Mouse (Mus musculus): ENCODE results near the gene Fbf1.
A peak's percentile ranks its signal among the peaks of the same experiment; 100 is the strongest.

The Fbf1 gene

DNA sequence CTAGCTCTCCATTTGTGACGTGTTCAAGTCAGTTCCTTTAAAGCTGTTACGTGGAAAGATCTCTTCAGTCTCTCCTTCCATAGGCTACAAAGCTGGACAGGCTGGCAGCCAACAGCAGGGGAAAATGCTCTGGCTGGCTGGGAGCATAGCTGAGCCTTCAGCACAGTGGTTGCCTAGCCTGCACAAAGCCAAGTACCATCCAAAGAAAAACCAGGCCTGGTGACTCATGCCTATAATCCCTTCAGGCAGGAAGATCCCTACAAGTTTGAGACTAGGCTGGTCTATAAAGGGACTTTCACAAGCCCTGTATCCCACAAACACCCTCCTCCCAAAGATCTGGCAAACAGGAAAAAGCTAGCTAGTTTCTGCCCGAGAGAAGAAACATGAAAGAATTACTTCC is 17.9 kb upstream of the Fbf1 start:
- no peak for DNase-seq (ENCODE audit: low read depth, low spot score)

- DNase-seq (ENCODE audit: low read depth, low spot score): no peak
Observed at GRCm38 (mm10) chr11:116178411-116179121, 10.6 kb upstream of the Fbf1 start.

DNA sequence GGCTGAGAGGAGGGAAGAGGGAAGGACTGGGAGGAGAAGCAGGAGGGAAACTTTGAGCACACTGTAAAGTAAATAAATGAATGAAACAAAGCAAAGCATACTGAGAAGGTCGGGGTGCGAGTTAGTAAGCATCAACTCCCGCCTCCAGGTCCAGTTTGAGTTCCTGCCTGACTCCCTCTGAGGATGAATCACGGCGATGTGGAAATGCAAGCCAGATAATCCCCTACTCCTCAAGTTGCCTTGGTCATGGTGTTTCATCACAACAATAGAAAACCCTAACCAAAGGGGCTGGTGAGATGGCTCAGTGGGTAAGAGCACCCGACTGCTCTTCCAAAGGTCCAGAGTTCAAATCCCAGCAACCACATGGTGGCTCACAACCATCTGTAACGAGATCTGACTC is 8.0 kb upstream of the Fbf1 start:
- no peak for DNase-seq (ENCODE audit: low read depth, low spot score)

DNA sequence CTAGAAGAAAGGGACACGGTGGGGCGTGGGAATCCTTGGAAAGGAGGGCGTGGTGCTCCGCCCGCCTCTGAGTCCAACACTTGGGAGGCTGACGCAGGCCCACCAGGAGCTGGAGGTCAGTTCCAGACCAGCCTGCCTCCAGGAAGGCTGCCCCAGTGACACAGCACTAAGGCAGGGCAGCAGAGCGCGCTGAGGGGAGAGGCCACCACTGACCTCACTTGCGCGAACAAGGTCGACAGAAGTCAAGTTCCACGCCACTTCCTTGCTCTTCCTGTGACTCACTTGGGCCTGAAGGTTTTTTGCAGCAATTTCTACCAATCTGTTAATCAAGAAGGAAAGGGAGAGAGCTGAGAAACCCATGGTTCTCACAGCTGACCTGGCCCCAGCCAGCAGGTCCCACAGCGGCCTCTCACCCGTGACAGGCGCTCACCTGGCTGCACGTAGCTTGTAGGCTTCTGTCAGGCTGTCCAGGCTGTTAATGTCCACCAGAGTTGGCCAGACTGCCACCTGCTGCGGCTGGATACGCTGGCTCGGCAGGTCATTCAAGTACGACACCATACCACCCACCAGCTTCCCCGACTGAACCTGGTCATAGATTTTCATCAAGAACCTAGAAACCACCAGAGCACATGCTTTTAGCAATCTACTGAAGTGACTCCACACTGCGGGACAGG is 6.9 kb upstream of the Fbf1 start:
- no peak for DNase-seq (ENCODE audit: low read depth, low spot score)

DNA sequence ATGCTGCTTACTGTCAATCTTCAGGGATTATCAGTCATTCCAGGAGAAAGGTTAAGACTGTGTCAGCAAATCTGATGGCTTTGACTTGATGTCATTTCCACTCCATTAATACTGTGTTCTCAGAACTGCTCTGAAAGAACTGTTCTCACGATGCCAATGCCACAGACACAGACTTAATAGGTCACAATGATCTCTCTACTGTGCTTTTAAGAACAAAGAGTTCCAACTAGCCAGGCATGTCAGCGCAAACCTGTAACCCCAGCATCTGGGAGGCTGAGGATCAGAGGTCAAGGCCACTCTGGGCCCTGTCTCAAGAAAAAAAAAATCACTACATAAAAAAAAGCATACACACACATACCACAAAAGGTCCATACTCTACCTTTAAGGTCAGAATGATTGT is 4.0 kb upstream of the Fbf1 start:
- DNase-seq (ENCODE audit: low read depth, low spot score): no peak

DNA sequence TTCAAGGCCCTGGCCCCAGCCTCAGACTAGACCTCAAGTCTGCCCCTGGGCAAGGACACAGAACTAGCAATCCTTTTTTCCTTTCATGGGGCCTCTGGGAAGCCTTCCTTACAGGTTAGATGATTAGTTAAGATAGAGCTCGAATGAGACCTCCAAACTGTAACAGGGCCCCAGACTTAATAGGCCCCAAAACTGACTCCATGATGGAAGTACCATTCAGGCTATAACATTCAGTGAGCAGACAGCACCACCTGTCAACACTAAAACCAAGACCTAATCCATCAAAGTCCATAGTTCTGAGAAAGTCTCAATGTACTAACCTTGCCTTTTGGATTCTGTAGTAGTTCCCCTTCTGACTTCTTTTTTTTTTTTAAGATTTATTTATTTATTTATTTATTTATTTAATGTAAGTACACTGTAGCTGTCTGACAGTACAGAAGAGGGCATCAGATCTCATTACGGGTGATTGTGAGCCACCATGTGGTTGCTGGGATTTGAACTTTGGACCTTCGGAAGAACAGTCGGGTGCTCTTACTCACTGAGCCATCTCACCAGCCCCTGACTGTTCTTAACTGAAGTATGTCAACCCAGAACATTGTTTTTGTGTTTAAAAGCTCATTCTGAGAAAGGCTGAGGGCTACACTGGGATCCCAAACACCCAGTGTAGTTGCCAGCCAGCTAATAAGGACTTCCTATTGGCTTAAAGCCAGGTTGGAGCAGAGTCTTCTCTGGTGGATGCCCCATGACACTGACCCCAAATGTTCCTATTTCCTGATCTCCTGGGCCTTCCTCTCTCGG is 2.2 kb upstream of the Fbf1 start:
- DNase-seq (ENCODE audit: low read depth, low spot score): no peak

DNA sequence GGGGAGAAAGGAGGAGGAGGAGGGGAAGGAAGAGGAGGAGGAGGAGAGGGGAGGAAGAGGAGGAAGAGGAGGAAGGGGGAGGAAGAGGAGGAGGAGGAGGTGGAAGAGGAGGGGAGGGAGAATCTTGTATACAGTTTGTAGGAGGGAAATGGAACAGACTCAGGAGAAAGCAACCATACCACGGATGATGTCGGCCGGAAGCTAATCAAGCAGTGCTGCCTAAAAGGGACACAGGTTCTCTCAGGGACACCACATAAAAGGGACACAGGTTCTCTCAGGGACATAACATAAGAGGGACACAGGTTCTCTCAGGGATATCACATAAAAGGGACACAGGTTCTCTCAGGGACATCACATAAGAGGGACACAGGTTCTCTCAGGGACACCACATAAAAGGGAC is 1.2 kb upstream of the Fbf1 start:
- DNase-seq (ENCODE audit: low read depth, low spot score): no peak

DNA sequence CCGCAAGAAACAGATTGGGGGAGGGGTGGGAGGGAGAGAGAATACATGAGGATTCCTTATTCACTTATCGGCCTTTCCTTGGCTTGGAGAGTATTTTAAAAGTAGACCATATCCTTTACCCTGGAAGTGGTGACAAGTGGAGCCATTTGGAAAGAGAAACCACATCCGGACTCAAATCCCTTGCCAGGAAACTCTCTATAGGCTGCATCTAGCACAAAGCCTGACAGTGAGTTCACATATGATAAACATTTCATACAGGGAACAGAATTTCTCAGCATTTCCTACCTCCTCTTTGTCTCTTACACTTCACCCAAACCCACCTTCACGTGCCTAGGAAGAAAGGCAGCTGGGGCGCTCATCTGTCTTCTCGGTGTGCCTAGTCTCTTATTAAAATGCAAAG is 734 bp downstream of the Fbf1 start:
- DNase-seq (ENCODE audit: low read depth, low spot score): no peak

GRCm38 (mm10) chr11:116163002-116163401 is 5.0 kb downstream of the Fbf1 start:
- DNase-seq (ENCODE audit: low read depth, low spot score): no peak

GRCm38 (mm10) chr11:116162146-116162545 is 5.8 kb downstream of the Fbf1 start:
- no peak for DNase-seq (ENCODE audit: low read depth, low spot score)

DNA sequence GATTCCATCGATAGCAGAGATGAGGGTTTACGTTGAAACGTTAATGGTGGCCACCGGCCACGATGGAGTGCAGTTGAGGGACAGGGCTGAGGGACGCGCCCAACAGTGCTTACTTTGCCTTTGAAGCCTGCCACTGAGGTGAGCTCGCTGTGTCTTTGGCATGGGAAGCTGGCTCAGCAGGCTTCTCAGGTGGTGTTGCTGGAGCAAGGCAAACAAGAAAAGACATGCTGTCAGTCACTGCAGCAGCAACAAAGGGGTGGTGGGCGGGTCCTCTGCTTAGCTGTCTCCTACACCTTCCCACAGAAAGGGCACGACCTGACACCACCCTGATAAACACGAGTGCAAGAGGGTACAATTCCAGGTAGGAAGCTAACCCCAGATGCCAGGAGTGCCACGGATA is 6.7 kb downstream of the Fbf1 start:
- no peak for DNase-seq (ENCODE audit: low read depth, low spot score)

DNA sequence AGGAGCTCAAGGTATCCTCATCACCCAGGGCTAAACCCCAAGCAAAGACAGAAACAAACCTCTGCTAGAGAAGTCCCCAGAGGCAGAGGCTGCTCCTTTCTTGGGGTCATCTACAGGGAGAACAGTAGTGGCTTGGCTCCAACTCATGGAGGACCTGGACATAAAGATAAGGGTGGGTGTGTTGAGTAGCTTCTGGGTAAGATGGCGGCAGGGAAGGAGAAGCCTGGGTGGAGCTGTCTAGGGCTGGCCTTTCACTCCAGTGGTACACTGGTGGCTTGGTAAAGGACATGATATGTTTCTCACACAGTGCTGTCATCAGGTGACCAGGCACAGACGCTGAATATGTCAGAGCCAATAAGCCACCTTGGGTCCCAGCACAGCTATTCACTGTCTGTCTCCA is 17.0 kb downstream of the Fbf1 start:
- DNase-seq (ENCODE audit: low read depth, low spot score): no peak

DNA sequence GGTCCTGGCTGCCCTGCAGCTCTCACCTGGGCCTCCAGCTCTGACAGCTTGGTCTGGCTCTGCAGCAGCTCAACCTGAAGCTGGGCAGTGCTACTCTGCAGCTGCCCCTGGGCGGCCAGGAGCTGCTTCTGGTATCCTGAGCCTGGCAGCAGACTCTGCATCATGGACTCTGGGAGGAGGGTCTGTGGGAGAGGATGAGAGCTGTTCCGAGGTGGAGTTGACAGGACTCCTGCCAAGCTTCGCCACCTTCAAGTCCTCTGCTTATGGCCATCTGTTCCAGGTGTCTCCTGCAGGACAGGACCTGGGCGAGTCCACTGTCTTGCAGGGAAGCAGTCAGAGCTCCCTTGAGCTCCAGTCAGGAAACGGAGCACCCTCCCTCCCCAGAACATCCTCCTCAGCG is 18.6 kb downstream of the Fbf1 start:
- no peak for DNase-seq (ENCODE audit: low read depth, low spot score)

DNA sequence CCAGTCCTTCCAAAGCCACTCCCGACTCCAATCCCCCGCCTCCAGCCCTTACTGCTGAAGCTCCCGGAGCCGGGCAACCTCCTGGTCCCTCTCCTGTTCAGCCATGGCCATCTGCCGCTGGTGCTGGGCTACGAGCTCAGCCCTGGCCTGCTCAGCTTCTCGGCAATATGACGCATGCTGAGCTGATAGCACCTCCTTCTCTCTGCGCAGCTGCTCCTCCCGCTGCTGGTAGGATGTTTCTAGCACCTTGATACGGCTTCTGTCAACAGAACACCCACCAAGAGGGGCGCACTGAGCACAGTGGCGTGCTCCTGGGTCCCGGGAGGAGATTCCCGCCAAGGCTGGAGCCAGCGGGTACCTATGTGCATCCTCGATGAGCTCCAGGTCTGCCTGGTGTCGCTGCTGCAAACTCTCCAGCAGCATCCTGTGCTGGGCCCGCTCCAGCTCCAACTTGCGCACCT is 19.2 kb downstream of the Fbf1 start:
- DNase-seq (ENCODE audit: low read depth, low spot score): no peak

DNA sequence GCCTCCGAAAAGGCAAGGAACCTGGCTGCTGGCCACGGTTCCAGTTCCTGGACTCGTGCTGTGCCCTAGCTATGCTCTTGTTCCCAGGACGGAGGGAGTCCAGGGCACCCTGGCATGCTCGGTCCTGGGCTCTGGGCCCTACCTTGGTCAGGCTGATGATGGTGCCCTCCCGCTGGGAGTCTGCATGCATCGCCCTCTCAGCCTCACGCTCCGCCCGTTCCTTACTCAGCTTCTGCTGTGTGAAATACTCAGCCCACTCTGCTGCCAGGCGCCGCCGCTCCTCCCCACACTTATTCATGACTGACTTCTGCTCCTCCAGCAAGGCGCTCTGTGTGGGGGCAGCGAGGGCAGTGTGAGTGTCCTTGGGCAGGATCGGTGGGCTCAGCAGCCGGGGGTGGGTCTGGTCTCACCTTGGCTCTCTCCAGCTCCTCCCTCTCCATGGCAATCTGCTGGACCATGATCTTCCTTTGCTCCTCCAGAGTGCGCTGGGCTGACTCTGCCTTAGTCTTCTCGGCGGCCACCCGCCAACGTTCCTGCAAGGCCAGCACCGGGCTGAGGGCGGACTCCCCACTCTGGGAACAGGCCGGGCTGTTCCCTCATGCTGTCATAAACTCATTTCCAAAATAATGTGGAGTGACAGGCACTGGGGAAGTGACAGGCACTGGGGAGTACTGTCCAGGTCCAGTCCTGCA is 21.5 kb downstream of the Fbf1 start:
- no peak for DNase-seq (ENCODE audit: low read depth, low spot score)

GRCm38 (mm10) chr11:116145481-116146293 is 22.3 kb downstream of the Fbf1 start:
- no peak for DNase-seq (ENCODE audit: low read depth, low spot score)

DNA sequence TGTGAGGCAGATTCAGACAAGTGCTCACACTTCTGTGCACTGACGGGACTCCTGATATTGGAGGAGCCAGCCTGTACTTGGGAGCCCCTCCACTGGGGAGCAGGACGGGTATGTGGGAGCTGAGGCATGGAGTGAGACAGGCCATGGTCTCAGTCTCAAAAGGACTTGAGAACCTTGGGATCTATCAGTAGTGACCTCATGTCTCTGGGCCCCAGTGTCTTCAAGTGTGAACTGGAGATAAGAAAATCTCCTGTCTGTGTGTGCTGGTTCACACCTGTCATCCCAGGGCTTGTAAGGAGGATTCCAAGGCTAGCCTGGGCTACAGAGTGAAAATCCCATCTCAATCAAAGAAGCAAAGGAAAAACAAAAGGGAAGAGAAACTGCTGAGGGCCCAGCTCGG is 24.5 kb downstream of the Fbf1 start:
- no peak for DNase-seq (ENCODE audit: low read depth, low spot score)

DNA sequence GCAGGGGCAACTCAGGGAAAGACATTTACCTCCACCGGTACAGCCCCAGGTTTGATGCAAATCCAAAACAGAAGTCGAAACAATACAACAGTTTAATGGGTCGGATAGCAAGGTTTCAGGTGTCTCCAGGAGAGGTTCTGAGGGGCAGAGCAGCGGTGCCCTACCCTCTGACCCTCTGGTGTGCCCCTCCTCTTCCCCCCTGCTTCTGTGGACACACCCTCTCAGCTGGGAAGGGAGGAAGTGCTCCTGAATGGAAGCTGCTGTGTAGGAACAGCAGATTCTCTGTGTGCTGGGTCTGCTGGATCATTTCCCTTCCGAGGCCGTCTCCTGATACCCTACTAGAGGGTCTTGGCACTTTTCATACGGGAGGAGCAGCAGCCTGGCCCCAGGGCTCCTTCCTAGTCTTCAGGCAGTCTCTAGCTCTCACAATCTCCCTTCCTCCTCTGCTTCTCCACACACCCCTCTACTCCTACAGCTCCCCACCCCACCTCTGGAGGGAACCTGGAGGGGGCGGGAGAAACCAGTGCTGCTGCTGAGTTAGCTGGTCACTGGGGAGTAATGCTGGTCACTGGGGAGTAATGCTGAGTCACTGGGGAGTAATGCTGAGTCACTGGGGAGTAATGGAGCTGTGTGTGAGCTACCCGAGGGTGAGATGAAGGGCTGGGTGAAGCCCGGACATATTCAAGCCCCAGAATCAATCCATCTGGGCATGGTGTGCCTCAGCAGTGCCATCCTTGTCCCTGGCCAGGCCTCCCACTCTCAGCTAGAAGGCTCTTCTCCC is 25.6 kb downstream of the Fbf1 start:
- no peak for DNase-seq (ENCODE audit: low read depth, low spot score)

GRCm38 (mm10) chr11:116138468-116139138 is 29.4 kb downstream of the Fbf1 start, which contains the start of gene Mrpl38:
TSS of gene Mrpl38 (minus strand) at chr11:116138868.
- peak; percentile 97 for DNase-seq (ENCODE audit: low read depth, low spot score)

DNA sequence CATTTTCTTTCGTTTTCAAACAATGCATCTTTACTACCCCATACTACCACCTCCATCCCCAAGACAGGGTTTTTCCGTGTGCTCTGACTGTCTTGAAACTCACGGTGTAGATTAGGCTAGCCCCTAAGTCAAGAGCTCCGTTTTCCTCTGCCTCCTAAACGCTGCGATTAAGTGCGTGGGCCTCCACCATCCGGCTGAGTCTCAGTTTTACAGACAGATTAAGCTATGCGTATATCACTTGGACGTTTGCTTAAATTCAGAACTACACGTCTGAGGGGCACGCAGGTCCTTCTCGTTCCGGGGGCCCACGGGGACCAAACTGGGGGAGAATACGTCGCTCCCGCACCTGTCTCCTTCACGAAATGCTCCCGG is 29.9 kb downstream of the Fbf1 start:
- DNase-seq (ENCODE audit: low read depth, low spot score): no peak
